Mouse (Mus musculus) ES-E14 (cell line): Measurements from ENCODE around the gene Atp8b4. TPM values are rescaled to one million over a fixed set of nuclear protein-coding genes. Genes with fewer than 3 reads are reported as not detected.
A peak's percentile ranks its signal among the peaks of the same experiment; 100 is the strongest.
"Not testable (repeated sequence)": the region's sequence is repeated elsewhere in the genome, so short reads cannot be mapped to it uniquely, and the experiment has no call there.

ENCODE experiments used
- DNase-seq: peaks from one replicate; pipeline ENCODE4 v3.0.0-alpha.2; 2013; ENCODE audit warnings: low read depth, low spot score
- H3K27ac ChIP-seq: 2 replicates; pipeline ENCODE4 v1.5.1; 2012; ENCODE audit warnings: low read depth, mild to moderate bottlenecking, low read length, moderate library complexity, mixed read lengths; ENCODE audit not compliant: poor library complexity, insufficient read depth, severe bottlenecking
- H3K36me3 ChIP-seq: 2 replicates; pipeline ENCODE4 v1.6.1; 2012; ENCODE audit warnings: mild to moderate bottlenecking, low read length, moderate library complexity, mixed read lengths; ENCODE audit not compliant: control insufficient read depth, poor library complexity, insufficient read depth, severe bottlenecking
- H3K4me1 ChIP-seq, 2 experiments: fragments of 150-350 bp in 1 of 2; sonication (generic) in 1 of 2; 2 replicates each; pipeline ENCODE4 v1.6.1; 2012; ENCODE audit warnings: low read length in 2 of 2, mild to moderate bottlenecking in 1 of 2, mixed read lengths in 1 of 2; ENCODE audit not compliant: control insufficient read depth in 2 of 2, insufficient read depth in 2 of 2, poor library complexity in 1 of 2
- H3K4me3 ChIP-seq, 2 experiments: fragments of 150-350 bp in 1 of 2; sonication (generic) in 1 of 2; 2 replicates each; pipeline ENCODE4 v1.5.1; 2012; ENCODE audit warnings: low read length in 2 of 2, low read depth in 1 of 2, mild to moderate bottlenecking in 1 of 2, mixed read lengths in 1 of 2; ENCODE audit not compliant: insufficient read depth in 1 of 2, poor library complexity in 1 of 2, severe bottlenecking in 1 of 2
- H3K9ac ChIP-seq: 2 replicates; pipeline ENCODE4 v1.6.1; 2012; ENCODE audit warnings: low read depth, mild to moderate bottlenecking, low read length, mixed read lengths; ENCODE audit not compliant: poor library complexity, insufficient read depth, severe bottlenecking
- H3K9me3 ChIP-seq: fragments of 150-350 bp; sonication (generic); 2 replicates; pipeline ENCODE4 v1.6.1; 2012; ENCODE audit warnings: low read depth, mild to moderate bottlenecking, low read length; ENCODE audit not compliant: control insufficient read depth, insufficient read depth
- CHD2 ChIP-seq: IDR thresholded peaks from 2 replicates; pipeline ENCODE4 v1.6.1; 2014; ENCODE audit warnings: mild to moderate bottlenecking, low read depth, low read length, inconsistent platforms
- HCFC1 ChIP-seq: IDR thresholded peaks from 2 replicates; pipeline ENCODE4 v1.6.1; 2012; ENCODE audit warnings: low read length, inconsistent platforms, borderline replicate concordance; ENCODE audit not compliant: insufficient read depth
- MAFK ChIP-seq: IDR thresholded peaks from 2 replicates; pipeline ENCODE4 v1.6.1; 2014; ENCODE audit warnings: mild to moderate bottlenecking, low read depth, low read length, inconsistent platforms; ENCODE audit not compliant: insufficient read depth
- ZC3H11A ChIP-seq: IDR thresholded peaks from 2 replicates; pipeline ENCODE4 v1.6.1; 2012; ENCODE audit warnings: low read depth, mild to moderate bottlenecking, inconsistent platforms, low read length, borderline replicate concordance
- ZNF384 ChIP-seq: IDR thresholded peaks from 2 replicates; pipeline ENCODE4 v1.6.1; 2012; ENCODE audit warnings: low read depth, low read length, inconsistent platforms
- in situ Hi-C, 2 experiments: fragments of 600-800 bp; cut with MboI; formaldehyde crosslinking; loops; one replicate each; pipeline ENCODE4 v1.15.1; 2025; ENCODE audit warnings: low sequenced_read_pairs in 2 of 2, inconsistent platforms in 1 of 2; ENCODE audit not compliant: unreplicated experiment in 2 of 2
- total RNA-seq: library from RNA; depleted of rRNA; stranded (reverse); fragments of 300-350 nt; gene quantifications from 2 replicates; pipeline ENCODE4 v1.2.3, GENCODE M21; 2012

Gene Atp8b4
- total RNA-seq, 1 experiment = 0.27 TPM

GRCm38 (mm10) chr2:126467790-126468189 lies 32.7 kb downstream of the Atp8b4 start:
- Histone ChIP-seq H3K9ac (no peak overlapping the region), H3K4me1 (no peaks in the 10 kb centered on the region), H3K4me3 (no peak overlapping the region), H3K27ac (no peak overlapping the region), H3K9me3 (no peaks in the 10 kb centered on the region), H3K36me3 (no peaks in the 10 kb centered on the region)
- in situ Hi-C loops = no loop called here
- no peak for DNase-seq
- TF ChIP-seq HCFC1 (no peak), CHD2 (no peak), MAFK (no peak), ZNF384 (no peak), ZC3H11A (no peak)

GRCm38 (mm10) chr2:126466391-126467134 lies 33.9 kb downstream of the Atp8b4 start:
- DNase-seq = no peak
- no peak for TF ChIP-seq MAFK
- no peak for TF ChIP-seq CHD2
- no peak for TF ChIP-seq ZNF384
- TF ChIP-seq ZC3H11A = no peak
- no peak for TF ChIP-seq HCFC1
- no peak overlapping the region for H3K4me3 ChIP-seq
- no peak overlapping the region for H3K9ac ChIP-seq
- H3K9me3 ChIP-seq = no peaks in the 10 kb centered on the region
- no peaks in the 10 kb centered on the region for H3K36me3 ChIP-seq
- H3K27ac ChIP-seq = no peak overlapping the region
- H3K4me1 ChIP-seq = no peaks in the 10 kb centered on the region
- in situ Hi-C loops = no loop called here

- TF ChIP-seq HCFC1 (no peak), CHD2 (no peak), MAFK (no peak), ZC3H11A (no peak), ZNF384 (no peak)
- Histone ChIP-seq H3K9ac (no peak overlapping the region), H3K9me3 (no peaks in the 10 kb centered on the region), H3K4me1 (no peaks in the 10 kb centered on the region), H3K27ac (no peak overlapping the region), H3K36me3 (no peaks in the 10 kb centered on the region), H3K4me3 (no peak overlapping the region)
- DNase-seq = no peak
- in situ Hi-C loops = no loop called here
These were observed 41.8 kb downstream of the Atp8b4 start for GRCm38 (mm10) chr2:126458661-126459060.

GRCm38 (mm10) chr2:126457759-126458158 lies 42.7 kb downstream of the Atp8b4 start:
- H3K9ac ChIP-seq, H3K4me3 ChIP-seq, DNase-seq, H3K27ac ChIP-seq, H3K4me1 ChIP-seq, H3K9me3 ChIP-seq, H3K36me3 ChIP-seq, in situ Hi-C loops: not testable (repeated sequence)

GRCm38 (mm10) chr2:126450937-126451302 lies 49.6 kb downstream of the Atp8b4 start:
- DNase-seq = no peak
- Histone ChIP-seq H3K4me1 (no peaks in the 10 kb centered on the region), H3K27ac (peak overlapping the region; percentile 1; the same call in 1 of the 2 replicates), H3K9me3 (no peaks in the 10 kb centered on the region), H3K36me3 (no peaks in the 10 kb centered on the region), H3K9ac (no peak overlapping the region), H3K4me3 (no peak overlapping the region)
- TF ChIP-seq ZNF384 (no peak), ZC3H11A (no peak), HCFC1 (no peak), CHD2 (no peak), MAFK (no peak)
- in situ Hi-C loops = no loop called here
